23 mouse cellular contexts compared by ENCODE assay signal in genomic region chr14:75871750-75872149, GRCm38 (mm10). TPM values are rescaled to one million over a fixed set of nuclear protein-coding genes. Genes with fewer than 3 reads are reported as not detected.
A peak's percentile ranks its signal among the peaks of the same experiment; 100 is the strongest.
DNase-seq lines count a peak whose midpoint lies in the region; ATAC-seq and TF ChIP-seq lines count a peak whose summit lies in the region.
"Had no signal": no experiment of that assay in that cellular context is flagged by ENCODE, and none has a peak within 500 bp of the region (broad histone marks: within the 10 kb centered on the region; RNA-seq: fewer than 3 reads in every experiment).

No protein-coding gene starts in this region.

- DNase-seq in layer of hippocampus, adult 2 months (ENCODE audit: low spot score in 2 of 2) = no peak
- no peak for DNase-seq in layer of hippocampus, postnatal 14 days (ENCODE audit: low spot score in 2 of 2)
- no peak for DNase-seq in midbrain, postnatal 0 days (ENCODE audit: low spot score)
- DNase-seq in midbrain, embryonic 11.5 days (ENCODE audit: low spot score, missing footprints) = no peak
- DNase-seq in Patski (ENCODE audit: low read depth, low spot score) = no peak
- no peak for DNase-seq in stomach, postnatal 0 days (ENCODE audit: low spot score)
- DNase-seq in cerebellum, adult 9-10 months = no peak
- DNase-seq: adrenal gland, postnatal 10 days; cerebellum, adult 8-10 months; heart, postnatal 36 days; kidney, adult 2 months; kidney, postnatal 25 days; liver, embryonic 13.5 days; lung, postnatal 10 days; right cerebral cortex, postnatal 25 days; thymus, adult 2 months had no signal

- TF ChIP-seq CTCF in layer of hippocampus, adult 2 months (conservative IDR thresholded peaks at IDR 0.05) = peak; percentile 70
- TF ChIP-seq CTCF in midbrain, postnatal 0 days (IDR thresholded peaks at IDR 0.05) = peak; percentile 38
- peak; percentile 33 for TF ChIP-seq CTCF in Patski (IDR thresholded peaks at IDR 0.05)
- TF ChIP-seq CTCF in stomach, postnatal 0 days (IDR thresholded peaks at IDR 0.05; ENCODE audit: low read depth) = peak; percentile 33

- no peak for ATAC-seq in midbrain, postnatal 0 days (ENCODE audit: low FRiP score)
- ATAC-seq in midbrain, embryonic 11.5 days (ENCODE audit: low FRiP score) = no peak
- ATAC-seq in Patski = no peak
- ATAC-seq in stomach, postnatal 0 days (ENCODE audit: low FRiP score, low TSS enrichment) = no peak
- ATAC-seq: activated CD4-positive, CD25-positive, alpha-beta regulatory T cell, adult 4 months had no signal

- TF ChIP-seq EP300 in stomach, postnatal 0 days (optimal IDR thresholded peaks at IDR 0.05) = no peak

- H3K4me3 ChIP-seq in layer of hippocampus, adult 2 months = no peak overlapping the region
- H3K4me3 ChIP-seq in midbrain, postnatal 0 days (ENCODE audit: low read depth, low read length) = no peak overlapping the region
- H3K4me3 ChIP-seq in midbrain, embryonic 11.5 days (ENCODE audit: low read depth, low read length) = no peak overlapping the region
- H3K4me3 ChIP-seq in stomach, postnatal 0 days (ENCODE audit: low read depth, low read length) = no peak overlapping the region
- H3K4me3 ChIP-seq: embryonic facial prominence, embryonic 15.5 days; forebrain, embryonic 15.5 days; hindbrain, embryonic 13.5 days; liver, embryonic 13.5 days; midbrain, embryonic 13.5 days; neural tube, embryonic 12.5 days had no signal

- H3K4me1 ChIP-seq in midbrain, postnatal 0 days (ENCODE audit: insufficient read depth, low read length) = 0 out of 2 replicates have a peak, but pooled peaks cover 3% of the 10 kb centered on the region
- no peaks in the 10 kb centered on the region; the same call in 1 of the 2 replicates for H3K4me1 ChIP-seq in midbrain, embryonic 11.5 days (ENCODE audit: control insufficient read depth, insufficient read depth, low read length)
- no peaks in the 10 kb centered on the region for H3K4me1 ChIP-seq in stomach, postnatal 0 days (replicated peaks; ENCODE audit: control insufficient read depth, insufficient read depth)
- H3K4me1 ChIP-seq: limb, embryonic 12.5 days; liver, embryonic 13.5 days had no signal

- in situ Hi-C loops in Patski (cut with MboI; ENCODE audit: low pct_unique_long_range_greater_than_20kb) = loop anchor here (10.0 to 25.0 kb wide), 2 partner anchors 593 to 816 kb away; no protein-coding TSS in a partner anchor

- no peak overlapping the region for H3K4me2 ChIP-seq in midbrain, postnatal 0 days (ENCODE audit: low read depth, low read length, poor library complexity, severe bottlenecking)
- no peak overlapping the region for H3K4me2 ChIP-seq in midbrain, embryonic 11.5 days
- H3K4me2 ChIP-seq in stomach, postnatal 0 days (replicated peaks; ENCODE audit: low read depth) = no peak overlapping the region
- H3K4me2 ChIP-seq: embryonic facial prominence, embryonic 15.5 days; forebrain, embryonic 15.5 days; hindbrain, embryonic 13.5 days; liver, embryonic 13.5 days; midbrain, embryonic 13.5 days had no signal

- 82% methylated on average over 4 of the region's 4 CpGs for WGBS in midbrain, postnatal 0 days
- 85% methylated on average over 4 of the region's 4 CpGs for WGBS in midbrain, embryonic 11.5 days
- WGBS in stomach, postnatal 0 days = 86% methylated on average over 4 of the region's 4 CpGs

- H3K9ac ChIP-seq in midbrain, postnatal 0 days (replicated peaks; ENCODE audit: low read length, poor library complexity, severe bottlenecking) = no peak overlapping the region
- no peak overlapping the region for H3K9ac ChIP-seq in midbrain, embryonic 11.5 days (ENCODE audit: low read length)
- H3K9ac ChIP-seq in stomach, postnatal 0 days (ENCODE audit: low read length) = no peak overlapping the region
- H3K9ac ChIP-seq: embryonic facial prominence, embryonic 15.5 days; forebrain, embryonic 15.5 days; hindbrain, embryonic 13.5 days; limb, embryonic 12.5 days; liver, embryonic 13.5 days; midbrain, embryonic 13.5 days; neural tube, embryonic 12.5 days had no signal

- peak overlapping the region; percentile 78; the same call in 1 of the 2 replicates for H3K27ac ChIP-seq in layer of hippocampus, adult 2 months
- no peak overlapping the region for H3K27ac ChIP-seq in midbrain, postnatal 0 days (ENCODE audit: low read depth, low read length)
- no peak overlapping the region for H3K27ac ChIP-seq in midbrain, embryonic 11.5 days (ENCODE audit: low read depth, low read length)
- H3K27ac ChIP-seq in stomach, postnatal 0 days (replicated peaks) = no peak overlapping the region
- H3K27ac ChIP-seq: embryonic facial prominence, embryonic 15.5 days; limb, embryonic 12.5 days; liver, embryonic 13.5 days; neural tube, embryonic 12.5 days had no signal

- CTCF ChIA-PET in Patski (lab: Charles Lee) = interaction anchor here (0.8 kb wide), 1 partner anchor 204 kb away, joined by 5 read pairs; no protein-coding TSS in a partner anchor

- H3K36me3 ChIP-seq in midbrain, postnatal 0 days (ENCODE audit: insufficient read depth, low read length) = no peaks in the 10 kb centered on the region
- H3K36me3 ChIP-seq in midbrain, embryonic 11.5 days (ENCODE audit: control insufficient read depth, insufficient read depth, low read length) = no peaks in the 10 kb centered on the region
- H3K36me3 ChIP-seq in stomach, postnatal 0 days (ENCODE audit: control insufficient read depth, insufficient read depth, low read length) = no peaks in the 10 kb centered on the region
- H3K36me3 ChIP-seq: embryonic facial prominence, embryonic 15.5 days; forebrain, embryonic 15.5 days; hindbrain, embryonic 13.5 days; limb, embryonic 12.5 days; liver, embryonic 13.5 days; midbrain, embryonic 13.5 days; neural tube, embryonic 12.5 days had no signal

- no peaks in the 10 kb centered on the region for H3K27me3 ChIP-seq in midbrain, postnatal 0 days (ENCODE audit: insufficient read depth, low read length)
- no peaks in the 10 kb centered on the region for H3K27me3 ChIP-seq in midbrain, embryonic 11.5 days (ENCODE audit: control insufficient read depth, insufficient read depth, low read length)
- no peaks in the 10 kb centered on the region for H3K27me3 ChIP-seq in Patski
- no peaks in the 10 kb centered on the region for H3K27me3 ChIP-seq in stomach, postnatal 0 days (ENCODE audit: control insufficient read depth, insufficient read depth, low read length)
- H3K27me3 ChIP-seq: embryonic facial prominence, embryonic 15.5 days; forebrain, embryonic 15.5 days; liver, embryonic 13.5 days; midbrain, embryonic 13.5 days; neural tube, embryonic 12.5 days had no signal

- POLR2A ChIA-PET in Patski (lab: Charles Lee) = no interaction called here

- no peaks in the 10 kb centered on the region for H3K9me3 ChIP-seq in midbrain, postnatal 0 days (ENCODE audit: low read length)
- no peaks in the 10 kb centered on the region for H3K9me3 ChIP-seq in midbrain, embryonic 11.5 days (ENCODE audit: control insufficient read depth, low read length)
- H3K9me3 ChIP-seq in stomach, postnatal 0 days (ENCODE audit: control insufficient read depth, low read length) = no peaks in the 10 kb centered on the region
- H3K9me3 ChIP-seq: embryonic facial prominence, embryonic 15.5 days; forebrain, embryonic 15.5 days; hindbrain, embryonic 13.5 days; liver, embryonic 13.5 days; neural tube, embryonic 12.5 days had no signal

RNA-seq across cellular contexts. Expression of gene Tpt1, which starts 26.9 kb away (rescaled TPM):
- total RNA-seq in layer of hippocampus, adult 2 months (2021) = 1,000 to 10,000 TPM in 1 of 2 experiments, 100 to 1,000 TPM in 1; 932 to 1,022 TPM
- 1,000 to 10,000 TPM; 1,171 to 1,217 TPM for total RNA-seq in layer of hippocampus, postnatal 14 days (2021)
- total RNA-seq in midbrain, postnatal 0 days (2014; rRNA removed) = 555 and 595 TPM in 2 replicates
- polyA plus RNA-seq in midbrain, postnatal 0 days (2015; fragmentation: Nextera tagmentation; extraction: Ambion mirVana) = 612 and 651 TPM in 2 replicates
- polyA plus RNA-seq in midbrain, embryonic 11.5 days (2014; fragmentation: Nextera tagmentation; extraction: Ambion mirVana) = 1,099 and 1,119 TPM in 2 replicates
- 2,058 TPM for polyA plus RNA-seq in Patski (2021)
- 1,101 and 1,127 TPM in 2 replicates for polyA plus RNA-seq in stomach, postnatal 0 days (2015; fragmentation: Nextera tagmentation; extraction: Ambion mirVana)
